Mouse (Mus musculus) activated CD4-positive, CD25-positive, alpha-beta regulatory T cell, adult 4 months (primary cell): ENCODE data around the gene Ccdc103. TPM values are rescaled to one million over a fixed set of nuclear protein-coding genes. Genes with fewer than 3 reads are reported as not detected.

Experiments
- ATAC-seq: one replicate; pipeline ENCODE4 v1.8.0; 2017
- polyA plus RNA-seq, 2 experiments: library from polyadenylated mRNA; unstranded; fragments of 100-300 nt; shearing (Covaris generic); gene quantifications; one replicate each; pipeline ENCODE4 v1.2.1; 2017

Ccdc103 gene
- under 1 TPM in 1 of 2 experiments, not detected in 1; 0.29 TPM for polyA plus RNA-seq

DNA sequence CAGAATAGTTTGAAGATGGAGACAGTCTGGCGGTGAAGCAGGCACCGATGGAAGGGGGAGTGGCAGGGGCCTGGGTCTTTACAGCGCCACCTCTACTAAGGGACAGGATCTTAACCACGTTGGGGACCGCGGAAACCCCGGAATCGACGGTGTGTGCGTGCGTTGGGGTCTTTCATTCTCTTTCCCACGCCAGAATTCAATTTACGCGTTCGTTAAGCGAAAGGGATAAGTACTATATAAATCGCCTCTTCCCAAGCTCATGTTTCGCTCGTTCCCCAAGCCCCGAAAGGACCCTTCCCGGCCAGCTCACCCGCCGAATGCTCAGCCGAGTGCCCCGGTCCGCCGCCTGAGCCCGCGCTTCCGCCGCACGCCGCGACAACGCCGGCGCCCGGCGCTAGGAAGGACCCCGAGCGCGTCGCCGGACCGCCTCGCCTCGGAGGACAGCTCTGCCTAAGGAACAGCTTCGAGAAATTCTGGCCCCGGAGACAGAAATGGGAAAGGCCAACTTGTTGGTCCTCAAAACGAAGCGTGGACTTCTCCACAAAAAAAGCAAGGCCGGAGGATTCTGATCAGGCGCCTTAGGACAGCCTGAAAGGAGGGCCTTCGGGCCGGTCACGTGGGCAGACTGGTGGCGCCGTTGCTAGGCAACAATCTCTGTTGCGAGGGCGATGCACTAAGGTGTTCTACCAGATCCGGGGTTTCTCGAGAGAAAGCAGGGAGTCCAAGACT lies at the start of gene Ccdc103, which contains the start of gene Eftud2:
Gene Ccdc103 (plus strand): TSS at position 620 of the 729 bp plus-strand sequence.
Gene Eftud2 (minus strand): TSS at position 401 of the 729 bp plus-strand sequence.
- ATAC-seq: peak; percentile 84

DNA sequence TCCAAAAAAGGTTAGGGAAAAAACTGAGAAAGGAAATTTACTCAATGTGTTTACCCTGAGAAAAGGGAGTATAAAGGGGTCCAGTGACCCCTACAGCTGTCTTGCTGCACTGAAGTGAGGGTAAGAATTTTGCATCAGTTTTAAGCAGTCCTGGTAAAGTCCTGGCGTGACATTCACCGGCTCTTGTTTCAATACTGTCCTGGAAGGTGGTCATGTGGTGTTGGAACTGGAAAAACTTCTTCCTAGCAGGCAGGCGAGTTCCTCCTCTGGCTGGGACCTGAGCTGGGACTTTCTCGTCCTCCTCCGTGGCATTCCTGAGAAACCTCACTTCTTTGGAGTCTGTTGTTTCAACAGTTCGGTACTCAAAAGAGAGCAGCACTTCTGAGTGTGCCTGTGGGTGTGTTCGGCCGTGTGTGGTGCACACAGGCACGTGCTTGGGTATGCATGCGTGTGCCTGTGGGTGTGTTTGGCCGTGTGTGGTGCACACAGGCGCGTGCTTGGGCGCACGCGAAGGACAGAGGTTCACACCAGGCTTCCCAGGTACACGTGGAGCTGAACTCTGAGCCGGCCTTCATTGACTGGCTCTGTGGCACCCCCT lies 48.2 kb upstream of the Ccdc103 start:
- no peak for ATAC-seq

DNA sequence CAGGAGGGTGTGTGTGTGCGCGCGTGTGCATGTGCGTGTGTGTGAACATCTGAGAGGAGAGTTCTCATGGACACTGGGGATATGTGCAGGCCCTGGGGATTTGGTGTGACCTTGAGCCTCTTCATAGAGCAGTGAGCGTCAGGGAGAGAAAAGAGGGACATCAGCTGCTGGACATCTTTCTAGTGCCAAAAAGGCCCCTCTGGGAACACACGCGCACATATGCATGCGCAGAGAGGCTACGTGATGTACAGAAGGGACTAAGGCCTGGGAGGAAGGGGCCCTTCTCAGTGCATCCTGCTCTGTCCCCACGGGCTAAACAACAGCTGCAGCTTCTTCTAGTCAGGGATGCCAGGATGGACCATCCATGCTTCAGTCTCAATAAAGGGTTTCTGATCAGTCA lies 46.8 kb upstream of the Ccdc103 start:
- ATAC-seq: no peak

GRCm38 (mm10) chr11:102835549-102835948 lies 45.5 kb upstream of the Ccdc103 start, which contains the start of gene Higd1b:
TSS of gene Higd1b (plus strand) at chr11:102835849.
- no peak for ATAC-seq

DNA sequence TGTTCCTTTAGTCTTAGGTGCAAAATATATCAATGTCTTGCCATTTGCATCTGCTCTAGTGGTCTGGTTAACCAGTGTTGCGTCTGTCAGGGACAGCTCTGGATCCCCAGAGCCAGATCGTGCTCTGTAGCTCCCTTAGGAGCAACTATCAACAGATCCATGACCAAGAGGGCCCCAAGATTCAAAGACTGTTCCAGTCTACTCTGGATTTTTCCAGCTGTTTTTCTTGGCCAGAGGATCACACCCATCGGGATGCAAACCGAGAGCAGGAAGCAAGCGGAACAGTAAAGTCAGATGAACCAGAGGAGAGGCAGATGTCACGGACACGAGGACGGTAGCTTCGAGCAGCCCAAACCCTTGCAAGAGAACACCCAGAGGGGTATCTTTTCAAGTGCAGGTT lies 44.9 kb upstream of the Ccdc103 start:
- no peak for ATAC-seq

GRCm38 (mm10) chr11:102837385-102837784 lies 43.6 kb upstream of the Ccdc103 start:
- ATAC-seq: no peak

DNA sequence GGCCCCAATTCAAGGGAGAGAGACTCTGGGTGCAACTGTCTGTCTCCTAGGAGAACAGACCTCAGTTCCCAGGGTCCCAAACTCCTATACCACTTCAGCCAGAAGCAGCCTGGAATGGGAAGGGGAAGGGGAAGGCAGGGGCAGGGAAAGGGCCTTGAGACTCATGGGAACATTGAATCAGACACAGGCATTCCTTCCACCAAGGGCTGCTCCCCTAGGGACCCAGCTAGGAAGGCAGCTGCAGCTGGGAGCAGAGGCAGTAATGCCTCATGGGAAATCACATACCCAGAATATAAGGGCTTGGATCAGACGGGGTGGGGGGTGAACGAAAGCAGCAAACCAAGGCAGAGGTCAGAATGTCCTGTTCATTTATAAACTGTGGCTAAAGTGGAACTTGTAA lies 42.9 kb upstream of the Ccdc103 start:
- no peak for ATAC-seq

GRCm38 (mm10) chr11:102838616-102839150 lies 42.3 kb upstream of the Ccdc103 start:
- no peak for ATAC-seq

- ATAC-seq: no peak
Measured at GRCm38 (mm10) chr11:102845926-102846325, 35.1 kb upstream of the Ccdc103 start.

GRCm38 (mm10) chr11:102851883-102852282 lies 29.1 kb upstream of the Ccdc103 start:
- ATAC-seq: no peak

GRCm38 (mm10) chr11:102853760-102854159 lies 27.2 kb upstream of the Ccdc103 start:
- no peak for ATAC-seq

- ATAC-seq: no peak
Measured at GRCm38 (mm10) chr11:102855941-102856340, 25.1 kb upstream of the Ccdc103 start.

- no peak for ATAC-seq
Measured at GRCm38 (mm10) chr11:102858951-102859350, 22.1 kb upstream of the Ccdc103 start.

DNA sequence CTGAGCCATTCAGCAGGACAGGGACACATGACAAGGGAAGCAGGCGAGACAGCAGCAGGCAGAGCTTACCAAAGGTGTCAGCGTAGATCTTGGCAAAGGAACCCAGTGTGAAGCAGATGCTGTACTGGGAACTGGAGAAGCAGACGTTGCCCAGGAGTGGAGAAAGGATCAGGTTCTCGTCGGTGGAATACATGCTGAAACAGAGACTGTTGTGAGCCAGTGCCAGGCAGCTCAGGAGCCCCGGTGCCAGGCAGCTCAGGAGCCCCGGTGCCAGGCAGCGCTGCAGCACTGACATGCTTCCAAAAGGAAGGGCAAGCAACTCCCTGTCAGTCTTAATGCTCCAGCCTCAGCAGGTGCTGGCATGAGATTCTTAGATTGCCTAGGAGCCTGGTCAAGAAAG lies 21.1 kb upstream of the Ccdc103 start:
- ATAC-seq: no peak

DNA sequence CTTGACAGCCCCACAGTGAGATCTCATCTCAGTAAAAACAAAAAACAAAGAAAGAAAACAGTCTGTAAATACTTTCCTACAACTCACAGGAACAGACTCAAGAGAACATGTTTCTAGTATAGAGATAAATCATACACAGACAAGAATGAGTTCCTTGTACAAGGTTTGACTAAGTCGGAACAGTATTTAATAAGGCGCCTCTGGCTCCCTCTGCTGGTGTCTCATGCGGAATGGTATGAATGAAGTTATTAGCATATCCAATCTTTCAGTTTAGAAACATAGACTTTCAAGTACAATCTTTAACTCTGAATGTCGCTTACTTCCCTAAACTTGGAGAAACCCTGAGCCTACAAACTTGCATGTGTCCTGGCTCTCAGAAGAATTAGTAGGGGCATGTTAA lies 16.7 kb upstream of the Ccdc103 start:
- no peak for ATAC-seq

- no peak for ATAC-seq
Measured at GRCm38 (mm10) chr11:102874801-102875334, 6.1 kb upstream of the Ccdc103 start.

GRCm38 (mm10) chr11:102879558-102879957 lies 1.4 kb upstream of the Ccdc103 start:
- ATAC-seq: no peak

- ATAC-seq: peak; percentile 11
Measured at GRCm38 (mm10) chr11:102881314-102882198, 552 bp downstream of the Ccdc103 start.

- ATAC-seq: no peak
Measured at GRCm38 (mm10) chr11:102884616-102885219, 3.7 kb downstream of the Ccdc103 start, which contains the start of gene Fam187a. TSS of gene Fam187a (plus strand) at chr11:102885169.

DNA sequence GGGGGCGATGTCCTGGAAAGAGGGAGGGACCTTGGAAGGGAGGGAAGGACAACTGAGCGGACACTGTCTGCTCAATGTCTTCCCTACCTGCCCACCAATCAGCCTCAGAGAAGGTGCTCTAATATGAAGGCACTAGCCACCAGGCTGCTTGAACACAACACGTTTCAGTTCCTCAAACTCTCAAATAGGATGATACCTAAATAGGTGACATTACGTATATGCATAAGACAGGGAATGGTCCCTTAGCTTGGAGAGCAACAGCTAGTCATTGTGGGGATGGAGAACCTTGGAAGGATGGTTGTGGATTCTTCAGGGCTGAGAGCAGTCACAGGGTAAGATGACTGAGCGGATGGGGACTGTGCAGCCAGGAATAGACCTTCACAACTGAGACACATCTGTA lies 6.4 kb downstream of the Ccdc103 start:
- no peak for ATAC-seq

GRCm38 (mm10) chr11:102888135-102888534 lies 7.1 kb downstream of the Ccdc103 start:
- ATAC-seq: no peak

DNA sequence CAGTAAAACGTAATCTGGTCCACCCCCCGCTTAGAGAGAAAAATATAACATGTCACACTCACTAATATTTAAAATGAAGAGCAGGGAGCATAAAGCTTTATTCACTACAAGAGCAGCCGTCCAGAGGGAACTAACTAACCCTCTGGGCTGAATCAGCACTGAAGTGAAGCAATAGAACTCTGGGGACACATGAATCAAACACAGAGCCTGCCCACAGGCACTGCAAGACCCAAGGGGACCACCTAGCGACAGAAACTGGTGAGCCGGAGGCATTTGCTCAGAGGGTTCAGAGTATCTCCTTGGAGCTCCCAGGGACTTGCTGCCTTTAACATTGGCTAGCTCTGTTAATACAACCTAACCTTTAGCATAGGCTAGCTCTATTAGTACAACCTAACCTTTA lies 9.1 kb downstream of the Ccdc103 start:
- ATAC-seq: no peak
